Mouse (Mus musculus) stomach, postnatal 0 days (tissue): ENCODE measurements around the gene Pak7.

Source experiments
- CTCF ChIP-seq: IDR thresholded peaks from 2 replicates; pipeline ENCODE4 v1.5.1; 2016; ENCODE audit warnings: antibody characterized with exemption, low read depth, mild to moderate bottlenecking, moderate library complexity
- EP300 ChIP-seq: optimal IDR thresholded peaks from 2 replicates; pipeline ENCODE3; 2016; ENCODE audit warnings: antibody characterized with exemption

DNA sequence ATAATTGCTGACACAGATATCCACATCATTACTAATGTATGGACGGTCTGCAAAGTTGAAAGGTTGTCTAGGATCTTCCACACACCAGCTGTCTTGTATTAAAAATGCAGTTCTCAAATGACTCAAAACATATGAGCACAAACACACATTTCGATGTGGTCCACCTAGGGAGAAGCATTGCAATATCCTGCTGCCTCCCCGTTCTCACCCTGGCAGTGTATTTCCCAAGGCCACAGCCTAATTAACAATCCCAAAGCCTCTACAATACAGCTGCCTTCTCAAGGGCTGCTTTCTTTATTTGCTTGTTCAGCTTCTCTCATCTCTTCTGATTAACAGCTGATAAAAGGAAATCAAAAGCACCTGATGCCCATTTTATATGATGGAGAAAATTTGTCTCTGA lies 78.5 kb downstream of the Pak7 start:
- TF ChIP-seq EP300 (no peak), CTCF (no peak)
